Mouse (Mus musculus): ENCODE results near the gene Aadacl2. TPM values are rescaled to one million over a fixed set of nuclear protein-coding genes. Genes with fewer than 3 reads are reported as not detected.

The Aadacl2 gene
- total RNA-seq (2022): not detected

DNA sequence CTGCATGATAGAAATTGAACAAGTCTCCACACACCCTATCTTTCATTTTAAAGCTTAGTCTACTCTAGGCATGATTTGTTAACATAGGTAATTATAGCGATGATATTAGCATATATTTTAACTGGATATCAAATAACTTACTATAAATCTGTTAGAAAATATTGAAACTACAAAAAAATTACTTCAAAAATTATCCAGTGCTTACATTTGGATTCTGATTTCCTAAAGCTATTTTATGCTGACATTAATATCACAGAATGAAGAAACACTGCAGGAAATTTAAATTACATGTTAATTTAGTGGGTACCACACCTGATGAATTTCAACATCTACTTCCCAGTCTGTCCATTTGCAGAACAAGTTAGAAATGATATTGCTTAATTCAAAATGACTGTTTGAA, at the start of gene Aadacl2:
TSS of gene Aadacl2 (plus strand) at position 301 of the 400 bp plus-strand sequence.
- DNase-seq (ENCODE audit: low spot score in 2 of 2): no peak

DNA sequence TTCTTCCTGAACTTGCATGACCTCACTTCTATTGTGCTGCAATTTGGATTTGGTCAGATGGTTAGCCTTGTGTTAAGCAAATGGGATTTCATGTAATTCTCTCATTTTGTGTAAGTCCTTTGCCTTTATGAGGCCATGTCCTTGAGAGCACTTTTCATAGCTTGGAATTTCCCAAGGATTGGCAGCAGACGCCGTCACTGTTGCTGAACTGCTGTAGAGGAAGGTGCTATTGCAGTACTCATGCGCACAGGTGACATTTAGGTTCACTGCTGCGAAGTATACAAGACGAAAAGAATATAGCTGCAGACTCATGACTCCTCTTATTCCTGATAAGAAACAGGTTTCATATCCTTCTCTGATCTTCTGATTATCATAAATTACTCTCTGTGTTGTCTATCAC, 35.7 kb upstream of the Aadacl2 start:
- DNase-seq (ENCODE audit: low spot score in 2 of 2): no peak

DNA sequence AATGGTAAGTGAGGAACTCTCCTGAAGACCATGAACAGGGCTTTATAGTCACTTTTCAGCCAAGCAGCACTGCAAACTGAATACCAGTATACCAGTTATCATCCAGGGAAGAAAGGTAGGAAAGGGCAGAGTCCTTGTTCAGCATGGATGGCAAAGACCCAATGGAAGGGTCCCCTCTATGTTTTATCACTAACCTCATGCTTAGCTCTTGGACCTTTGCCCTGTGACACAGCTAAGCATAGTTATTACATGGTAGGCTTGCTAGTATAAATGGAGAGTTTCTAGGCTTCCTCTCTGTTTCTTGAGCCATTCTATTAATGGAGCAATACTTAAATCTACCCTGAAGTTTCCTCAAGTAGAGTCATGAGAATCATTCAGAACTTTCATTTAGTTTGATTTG, 32.0 kb upstream of the Aadacl2 start:
- no peak for DNase-seq (ENCODE audit: low spot score in 2 of 2)

DNA sequence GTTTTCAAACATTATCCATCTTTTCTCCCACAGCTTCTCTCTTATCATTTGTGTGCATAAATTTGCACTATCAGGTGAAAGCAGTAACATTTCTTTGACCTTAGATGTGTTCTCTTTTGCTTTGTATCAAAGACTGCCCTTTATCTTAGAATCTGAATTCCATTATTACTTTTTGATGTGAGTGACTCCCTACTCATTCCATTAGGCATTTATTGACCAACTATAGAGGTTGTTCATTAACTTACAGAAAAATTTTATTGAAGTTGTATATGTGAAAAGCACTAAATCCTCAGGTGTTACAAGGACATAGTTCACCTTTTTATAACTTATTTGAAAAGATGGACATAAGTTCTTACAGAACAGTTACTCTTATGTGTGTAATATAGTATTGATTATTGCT, 2.9 kb upstream of the Aadacl2 start:
- DNase-seq (ENCODE audit: low spot score in 2 of 2): no peak

DNA sequence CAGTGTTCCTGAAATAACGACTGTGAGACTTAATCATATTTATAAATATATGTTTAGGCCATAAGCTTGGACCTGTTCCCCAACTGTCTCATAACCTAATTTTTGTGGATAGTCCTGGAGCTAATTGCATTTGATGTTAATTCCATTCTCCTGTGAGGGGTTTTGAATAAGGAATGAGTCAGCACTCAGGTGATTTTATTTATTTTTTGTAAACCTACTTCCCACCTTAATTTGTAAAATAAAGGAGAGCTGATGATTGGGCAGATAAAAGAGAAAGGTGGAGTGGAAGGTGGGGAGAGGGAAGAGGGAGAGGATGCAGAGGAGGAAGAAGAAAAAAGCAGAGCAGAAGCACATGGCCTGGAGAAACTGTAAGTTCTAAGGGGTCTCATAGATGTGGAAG, 18.9 kb downstream of the Aadacl2 start, which contains the start of gene Aadac:
TSS of gene Aadac (plus strand) at position 301 of the 400 bp plus-strand sequence.
- no peak for DNase-seq (ENCODE audit: low spot score in 2 of 2)

DNA sequence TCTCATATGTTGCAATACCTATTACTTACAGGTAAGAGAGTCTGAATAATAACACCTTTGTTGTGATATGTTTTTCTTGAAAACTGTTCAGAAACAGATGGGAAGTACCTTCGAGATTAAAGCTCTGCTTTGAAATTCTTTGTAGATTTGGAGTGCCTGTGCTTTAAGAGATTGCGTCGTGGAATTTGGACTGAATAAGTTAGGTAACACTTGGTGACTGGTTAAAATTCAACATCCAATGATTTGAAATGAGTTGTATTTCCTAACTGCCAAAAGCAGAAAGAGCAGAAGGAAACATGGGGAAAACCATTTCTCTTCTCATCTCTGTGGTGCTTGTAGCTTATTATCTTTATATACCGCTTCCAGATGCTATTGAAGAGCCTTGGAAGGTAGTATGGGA, 25.0 kb downstream of the Aadacl2 start:
- no peak for DNase-seq (ENCODE audit: low spot score in 2 of 2)

DNA sequence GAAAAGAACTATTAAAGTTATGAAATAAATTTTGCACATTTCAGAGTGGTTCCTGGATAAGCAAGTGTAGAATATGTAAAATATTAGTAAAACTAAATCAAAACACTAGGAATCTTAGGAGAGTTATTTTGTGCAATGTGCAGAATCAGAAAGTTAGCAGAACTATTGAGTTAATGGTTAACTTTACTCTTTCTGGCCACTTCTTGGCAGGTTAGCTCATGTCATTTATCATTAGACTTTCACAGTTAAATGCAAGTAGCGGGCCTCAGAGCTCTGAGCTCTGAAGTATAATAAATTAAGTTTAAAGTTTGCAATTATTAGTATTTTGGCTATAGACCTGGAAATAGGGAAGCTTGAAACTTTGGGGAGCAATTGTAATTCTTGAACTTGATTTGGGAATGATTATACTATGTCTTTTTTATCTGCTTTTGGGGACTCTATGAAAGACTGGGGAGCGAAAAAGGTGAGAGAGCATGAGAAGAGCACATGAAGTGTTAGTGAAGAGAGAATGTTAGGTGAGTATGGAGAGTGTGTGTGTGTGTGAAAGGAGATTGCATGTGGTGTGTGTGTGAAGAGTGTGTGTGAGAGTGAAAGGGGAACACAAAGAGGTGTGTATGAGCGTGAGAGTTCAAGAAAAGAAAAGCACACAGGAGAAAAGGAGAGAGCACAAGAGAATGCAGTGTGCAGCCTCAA, 39.8 kb downstream of the Aadacl2 start:
- no peak for DNase-seq (ENCODE audit: low spot score in 2 of 2)

DNA sequence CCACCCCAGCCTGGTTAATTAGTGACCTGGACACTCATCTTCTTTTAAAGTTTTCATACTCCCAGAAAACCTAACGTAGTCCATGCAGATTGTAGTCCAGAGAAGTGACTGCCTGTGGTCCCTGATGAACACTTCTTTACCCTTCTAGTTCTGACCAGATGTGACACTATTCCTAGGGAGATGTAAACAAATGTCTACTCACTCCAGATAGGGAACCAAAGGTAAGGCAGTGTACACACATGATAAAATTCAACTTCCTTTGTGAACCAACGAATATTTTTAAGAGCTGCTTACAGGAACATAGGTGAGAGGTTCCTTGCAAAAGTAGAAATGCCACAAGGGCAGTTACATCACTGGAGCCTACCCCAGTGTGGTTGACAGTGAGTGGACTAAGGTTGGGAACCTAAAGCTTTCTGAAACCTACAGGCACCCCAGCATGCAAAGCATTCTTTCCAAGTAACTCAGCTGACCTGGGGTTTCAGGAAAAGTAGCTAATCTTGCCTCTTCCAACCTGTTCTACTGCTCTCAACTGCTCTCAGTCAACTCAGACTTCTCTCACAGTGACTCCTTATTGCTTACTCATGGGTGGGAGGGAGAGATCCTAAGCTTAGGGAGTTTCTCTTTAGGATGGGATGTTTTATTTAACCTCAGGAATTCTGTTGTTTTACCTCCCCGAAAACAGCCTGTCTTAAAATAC, 46.8 kb downstream of the Aadacl2 start:
- no peak for DNase-seq (ENCODE audit: low spot score in 2 of 2)

DNA sequence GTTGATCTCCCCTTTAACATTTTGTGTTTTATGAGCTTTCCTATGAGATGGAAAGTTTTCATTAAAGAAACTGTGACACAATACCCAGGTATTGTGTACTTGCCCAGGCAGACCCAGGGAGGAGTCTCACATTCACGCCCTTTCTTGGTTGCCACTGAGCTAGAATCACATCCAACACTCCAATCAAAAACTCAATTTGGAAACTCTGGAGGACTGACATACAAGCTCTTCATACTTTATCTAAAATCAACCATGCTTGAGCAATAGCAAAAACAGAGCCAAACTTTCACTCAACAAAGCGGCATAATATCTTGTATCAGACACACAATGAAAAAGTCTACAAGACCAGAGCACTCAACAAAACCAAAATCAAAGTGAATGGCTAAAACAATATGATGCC, 47.4 kb downstream of the Aadacl2 start:
- DNase-seq (ENCODE audit: low spot score in 2 of 2): no peak

DNA sequence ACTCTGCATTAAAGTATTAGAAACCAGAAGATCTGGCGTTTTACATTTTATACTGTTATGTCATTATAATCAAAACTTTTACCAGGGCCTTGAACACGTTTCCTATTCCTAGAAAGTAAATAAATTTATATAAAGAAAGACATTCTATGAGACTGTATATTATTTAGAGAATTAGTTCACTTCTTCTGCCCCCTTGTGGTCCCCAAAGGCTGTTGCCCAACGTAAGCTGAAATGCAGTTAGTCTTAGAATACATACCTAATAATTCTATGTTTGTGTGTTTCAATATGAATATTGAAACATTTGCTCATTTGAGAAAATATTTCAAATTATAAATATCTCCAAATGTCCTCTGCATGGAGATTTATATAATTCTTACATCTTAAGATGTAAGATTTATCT, 49.9 kb downstream of the Aadacl2 start:
- no peak for DNase-seq (ENCODE audit: low spot score in 2 of 2)

DNA sequence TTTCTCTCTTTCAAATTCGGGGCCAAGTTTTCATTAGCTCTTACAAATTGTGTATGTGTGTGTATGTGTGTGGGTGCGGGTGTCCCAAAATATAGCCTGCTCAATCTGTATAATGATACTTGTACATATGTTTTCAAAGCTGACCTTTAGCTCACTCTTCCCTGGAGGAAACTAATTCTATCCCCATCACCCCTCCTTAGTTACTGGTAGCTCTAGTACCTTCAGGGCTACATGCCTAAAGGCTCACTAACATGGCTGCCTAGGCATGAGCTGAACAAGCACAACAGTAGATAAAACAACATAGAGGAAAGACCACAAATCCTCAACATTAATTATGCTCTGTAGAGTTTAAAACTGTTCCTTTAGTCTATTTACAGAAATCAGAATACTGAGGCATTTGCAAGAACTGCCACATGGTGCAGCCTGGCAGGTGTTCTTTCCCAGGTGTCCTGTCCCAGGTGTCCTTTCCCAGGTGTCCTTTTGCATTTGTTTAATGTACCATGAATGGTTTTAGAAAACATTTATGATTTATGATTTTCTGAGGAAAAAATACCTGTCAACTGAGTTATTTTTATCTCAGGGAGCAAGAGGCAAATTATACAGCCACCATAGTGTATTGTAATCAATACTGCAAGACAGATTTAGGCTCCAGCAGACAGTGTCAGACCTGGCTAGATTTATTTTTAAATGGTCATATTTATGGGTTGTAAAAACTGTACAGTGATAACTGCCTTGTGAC, 50.7 kb downstream of the Aadacl2 start:
- DNase-seq (ENCODE audit: low spot score in 2 of 2): no peak

DNA sequence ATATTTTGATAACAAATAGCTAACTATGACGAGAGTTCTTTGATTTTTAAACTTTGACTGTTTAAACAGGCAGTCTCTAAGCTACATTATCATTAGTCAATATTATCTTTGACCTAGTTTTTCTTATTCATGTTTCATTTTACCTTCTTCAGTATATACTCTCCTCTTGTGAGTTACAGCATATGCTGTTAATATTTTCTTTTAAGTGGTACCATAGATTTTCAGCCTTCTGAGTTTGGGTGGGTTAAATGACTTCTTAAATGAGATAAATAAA, 51.2 kb downstream of the Aadacl2 start:
- DNase-seq (ENCODE audit: low spot score in 2 of 2): no peak

Other genes starting within 250 kb of the Aadacl2 start
- gene Gm8298, start 145.7 kb upstream of the Aadacl2 start, total RNA-seq (2022): not detected
- gene C130079G13Rik, start 81.5 kb upstream of the Aadacl2 start, total RNA-seq (2022): not detected
- not detected for gene Aadac, start 19.0 kb downstream of the Aadacl2 start, total RNA-seq (2022)
- not detected for gene Sucnr1, start 75.1 kb downstream of the Aadacl2 start, total RNA-seq (2022)

Measured in left cerebral cortex, adult 8-10 months (tissue).